Mouse (Mus musculus) liver, adult 2 months (tissue): Measurements from ENCODE around the gene Gstt1.

Source experiments
- CTCF ChIP-seq: fragments of 200-500 bp; IDR thresholded peaks from 2 replicates; pipeline ENCODE4 v1.5.1; 2011; ENCODE audit warnings: low read depth, low read length, control low read depth
- POLR2A ChIP-seq: fragments of 200-500 bp; IDR thresholded peaks from 2 replicates; pipeline ENCODE4 v1.6.1; 2011; ENCODE audit warnings: low read length, control low read depth; ENCODE audit not compliant: insufficient read depth; ENCODE audit errors: extremely low read depth

DNA sequence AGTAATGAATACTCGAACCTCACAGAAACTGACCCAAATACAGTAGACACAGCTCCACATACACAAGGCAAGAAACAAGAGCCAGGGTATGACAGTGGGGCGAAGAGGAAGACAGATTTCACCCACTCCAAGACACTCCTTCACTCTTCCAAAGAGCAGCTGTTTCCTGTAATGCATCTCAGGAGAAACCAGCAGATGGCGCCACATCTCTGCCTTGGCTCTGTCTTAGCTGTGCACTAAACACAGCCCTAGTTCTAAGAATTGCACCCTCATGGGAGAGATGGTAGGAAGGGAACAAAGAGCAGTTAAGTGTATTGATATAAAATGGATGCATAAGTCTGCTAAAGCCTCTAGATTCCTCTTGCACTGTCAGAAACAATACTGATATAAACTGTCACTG lies 54.4 kb downstream of the Gstt1 start:
- TF ChIP-seq CTCF = peak; percentile 76
- TF ChIP-seq POLR2A = no peak
